Mouse (Mus musculus) thymus, postnatal 10 days (tissue): ENCODE data around the gene Cts7.

ENCODE experiments used
- DNase-seq, 2 experiments: peaks; one replicate each; pipeline ENCODE4 v3.0.0; 2021; ENCODE audit warnings: low spot score in 2 of 2

The Cts7 gene

DNA sequence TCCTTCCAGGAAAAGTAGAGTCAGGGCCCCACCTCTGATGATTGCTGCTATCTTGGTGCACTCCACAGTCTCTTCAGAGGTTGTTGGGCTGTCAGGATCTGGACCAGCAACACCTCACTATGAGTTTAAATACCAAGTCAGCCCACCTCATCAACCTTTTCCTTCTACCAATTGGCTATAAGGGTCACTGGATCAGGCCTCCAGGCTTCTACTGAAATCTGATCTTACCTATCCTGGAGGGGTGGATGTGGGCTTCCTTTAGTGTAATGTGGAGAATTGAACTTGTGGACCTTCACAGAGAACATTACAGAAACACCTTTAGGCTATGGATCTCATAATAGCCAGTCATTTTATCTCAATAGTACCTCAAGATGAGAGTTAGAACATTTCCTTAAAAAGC is at the start of gene Cts7:
Gene Cts7, minus strand, starts transcription at position 101 of the 400 bp plus-strand sequence.
- no peak for DNase-seq
